Mouse (Mus musculus) A20 (cell line): ENCODE data around the gene Agk.

Experiments used
- DNase-seq: peaks from one replicate; pipeline ENCODE4 v3.0.0-alpha.2; 2011; ENCODE audit warnings: low read depth, low spot score

Agk gene

DNA sequence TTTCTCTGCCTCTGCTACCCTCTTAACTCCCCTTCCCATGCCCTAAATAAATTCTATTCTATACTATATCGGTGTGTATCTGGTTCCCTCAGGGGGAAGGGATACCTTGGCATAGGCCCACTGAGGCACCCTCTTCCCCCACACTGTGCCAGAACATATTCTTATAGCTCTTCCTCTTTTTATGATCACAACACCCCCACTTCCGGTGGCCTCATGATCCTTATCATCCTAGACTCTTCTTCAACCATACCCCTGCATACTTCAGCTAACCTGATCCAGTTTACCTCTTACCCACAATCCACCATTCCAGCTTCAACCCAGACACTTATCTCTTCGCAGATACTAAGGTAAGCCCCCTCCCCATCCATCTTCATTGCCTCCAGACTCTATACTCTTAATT, 86.1 kb downstream of the Agk start:
- DNase-seq = no peak

DNA sequence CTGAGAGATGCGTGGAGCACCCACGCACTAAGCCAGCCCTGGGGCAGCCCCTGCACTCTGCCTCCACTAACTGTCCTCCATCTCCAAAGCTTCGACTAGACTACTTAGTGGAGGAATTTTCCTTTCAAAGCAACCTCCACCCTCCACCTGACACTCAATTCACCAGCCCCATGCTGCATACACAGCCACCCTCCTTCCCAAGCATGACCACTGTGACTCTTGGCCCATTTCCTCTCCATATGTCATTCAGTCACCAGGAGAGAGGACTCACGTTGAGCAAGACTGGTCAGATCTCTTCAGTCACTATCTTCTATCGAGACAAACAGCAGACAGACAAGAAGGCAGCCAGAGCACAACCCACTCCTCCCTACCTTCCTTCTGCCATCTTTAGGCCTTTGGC, 88.1 kb downstream of the Agk start:
- no peak for DNase-seq

DNA sequence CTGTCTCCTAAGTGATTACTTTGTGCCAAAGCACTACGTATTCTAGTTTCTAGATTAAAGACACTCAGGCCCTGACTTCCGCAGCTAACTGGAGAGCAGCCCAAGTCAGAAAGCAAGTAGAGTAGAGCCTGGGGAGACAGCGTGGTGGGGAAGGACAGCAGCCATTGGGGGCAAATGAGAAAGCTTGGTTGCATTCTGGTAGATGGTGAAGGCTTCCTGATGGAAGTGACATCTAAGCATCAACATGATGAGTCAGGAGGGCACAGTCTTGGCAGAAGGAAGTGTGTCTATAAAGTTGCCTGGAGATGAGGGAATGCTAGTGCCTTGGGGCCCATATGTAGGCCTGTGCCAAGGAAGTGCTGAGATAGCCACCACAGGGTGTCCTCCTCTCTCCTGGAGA, 88.6 kb downstream of the Agk start:
- DNase-seq = no peak

DNA sequence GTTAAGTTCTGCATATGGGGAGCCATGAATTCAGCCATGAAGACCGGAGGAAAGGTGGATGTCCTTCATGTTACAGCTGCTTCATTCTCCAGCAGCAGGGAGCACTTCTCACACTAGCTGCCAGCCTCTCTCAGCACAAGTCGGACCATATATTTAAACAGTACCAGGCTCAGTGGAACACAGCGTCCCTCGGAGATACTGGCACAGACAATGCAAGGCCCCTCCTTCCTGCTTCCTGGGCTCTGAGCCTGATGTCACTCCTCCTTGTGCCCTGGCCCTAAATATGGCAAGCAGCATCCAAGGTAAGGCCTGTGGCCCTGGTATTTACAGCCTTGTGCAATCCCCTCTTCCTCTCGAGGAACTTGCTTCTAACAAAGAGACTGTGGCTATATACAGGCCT, 90.8 kb downstream of the Agk start:
- DNase-seq = no peak

DNA sequence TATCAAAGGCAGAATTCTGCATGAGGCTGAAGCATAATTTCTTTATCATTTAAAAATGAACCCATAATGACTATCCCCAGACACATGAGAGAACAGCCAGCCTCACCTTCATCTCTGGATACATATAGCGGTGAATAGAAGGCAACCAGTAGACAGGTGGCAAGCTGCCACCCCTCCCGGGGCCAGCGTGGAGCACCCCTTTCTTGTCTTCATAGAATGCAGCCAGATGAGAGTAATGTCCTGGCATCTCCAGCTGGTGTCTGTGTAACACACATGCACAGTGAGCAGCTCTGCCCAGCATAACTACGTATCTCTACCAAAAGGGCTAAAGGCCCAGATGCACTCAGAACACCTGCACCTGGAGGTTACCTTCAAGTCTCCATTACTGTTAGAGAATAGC, 93.4 kb downstream of the Agk start:
- DNase-seq = no peak

DNA sequence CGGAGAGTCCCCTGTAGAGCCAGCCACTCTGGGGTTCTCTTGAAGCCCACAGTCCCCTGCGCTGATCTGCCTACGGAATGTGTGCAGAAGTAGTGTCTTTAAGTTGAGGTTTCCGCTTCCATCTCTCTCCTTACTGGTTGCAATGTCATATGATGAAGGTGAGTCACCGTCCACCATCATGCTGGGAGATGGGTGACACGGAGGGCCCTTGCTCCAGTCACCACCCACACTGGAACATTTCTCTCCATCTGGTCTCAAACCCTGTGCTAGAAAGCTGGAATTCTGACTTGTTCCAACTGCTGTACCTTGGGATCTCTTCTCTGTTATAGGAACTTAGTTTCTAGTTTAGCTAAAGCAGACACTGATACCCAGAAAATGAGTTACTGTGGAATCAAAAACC, 96.1 kb downstream of the Agk start:
- DNase-seq = no peak

DNA sequence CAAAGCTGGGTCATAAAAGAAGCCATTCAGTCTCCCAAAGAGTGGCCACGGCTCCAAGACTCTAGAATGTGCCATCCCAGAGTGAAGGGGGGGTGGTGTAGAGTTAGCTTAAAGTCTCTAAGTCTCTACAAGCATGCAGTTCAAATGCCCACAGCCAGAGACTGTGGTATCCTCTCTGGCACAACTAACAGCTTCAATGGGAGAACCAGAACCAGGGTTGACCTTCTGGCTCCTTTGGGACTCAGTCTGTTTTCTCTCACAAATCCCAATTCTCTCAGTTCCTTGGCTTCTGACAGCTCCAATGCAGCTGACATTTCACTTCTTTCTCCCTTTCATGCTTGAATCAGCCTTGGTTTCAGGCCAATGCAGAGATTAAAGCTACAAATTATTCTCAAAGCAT, 98.0 kb downstream of the Agk start:
- no peak for DNase-seq

DNA sequence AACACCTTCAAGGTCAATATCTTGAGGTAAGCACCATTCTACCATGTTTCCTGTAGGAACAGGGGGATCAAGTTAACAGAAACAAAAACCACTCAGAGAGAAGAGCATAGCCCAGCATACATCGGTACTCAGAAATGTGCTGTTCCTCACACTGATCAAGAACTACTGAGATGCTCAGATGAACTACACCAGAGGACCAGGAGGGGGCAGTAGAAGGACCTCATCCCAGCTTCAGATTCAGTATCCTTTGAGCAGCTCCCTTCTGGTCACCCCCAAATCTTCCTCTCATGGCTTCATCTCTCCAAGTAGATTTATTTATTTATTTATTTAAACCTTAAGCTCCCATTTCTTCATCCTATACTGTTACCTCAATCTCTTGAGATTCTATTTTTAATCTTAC, 98.8 kb downstream of the Agk start:
- peak; percentile 70 for DNase-seq

DNA sequence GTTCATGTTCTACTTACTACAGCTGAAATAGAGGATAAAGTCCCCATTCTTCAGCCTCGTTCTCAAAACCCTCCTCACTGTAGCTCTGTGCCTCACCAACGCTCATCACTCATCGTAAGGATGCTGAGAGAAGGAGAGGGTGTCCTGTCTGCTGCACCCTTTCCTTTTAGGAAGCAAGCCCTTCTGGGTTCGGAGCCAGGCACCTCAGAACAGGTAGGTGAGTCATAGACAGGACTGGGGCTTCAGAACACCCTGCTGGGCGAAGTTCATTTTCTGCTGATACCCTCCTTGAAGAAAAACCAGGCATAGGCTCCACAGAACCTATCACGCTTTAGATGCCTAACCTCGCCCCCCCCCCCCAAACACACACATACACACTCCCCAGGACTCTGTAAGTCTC, 102.5 kb downstream of the Agk start:
- DNase-seq = no peak

DNA sequence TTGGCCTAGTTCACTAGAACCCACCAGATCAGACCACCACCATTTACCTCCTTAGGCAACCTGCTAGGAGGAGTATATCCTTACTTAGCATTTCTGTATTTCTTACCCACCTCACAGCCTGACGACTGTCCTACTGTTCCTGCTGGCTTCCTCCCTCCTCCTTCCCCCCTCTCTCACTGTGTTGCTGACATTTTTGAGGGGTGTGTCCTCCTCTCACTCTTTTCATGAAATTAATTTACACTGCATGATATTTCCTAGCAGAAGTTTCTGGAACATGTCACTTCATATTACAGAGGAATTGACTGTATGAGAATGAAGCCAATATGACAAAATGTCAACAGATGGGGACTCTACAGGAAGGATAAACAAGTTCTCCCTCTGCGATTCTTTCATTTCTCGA, 103.7 kb downstream of the Agk start:
- DNase-seq = no peak

DNA sequence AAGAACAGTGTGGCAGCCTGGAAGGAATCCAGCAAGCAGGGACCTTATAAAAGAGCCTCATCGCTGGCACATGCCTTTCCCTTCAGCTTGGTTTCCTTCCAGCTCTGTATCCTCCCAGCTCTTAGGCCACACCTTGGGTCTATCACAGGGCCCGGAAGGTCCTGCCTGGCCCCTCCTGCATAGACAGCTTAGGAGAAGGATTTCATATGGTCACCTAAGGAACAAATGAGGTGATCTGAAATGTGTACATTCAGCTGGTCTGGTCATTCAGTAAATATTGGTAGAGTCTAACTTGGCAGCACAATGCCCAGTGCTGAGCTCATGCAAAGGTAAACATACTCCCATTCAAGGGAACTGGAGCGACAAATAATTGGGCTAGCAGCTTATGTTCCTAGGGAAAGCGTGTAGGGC, 104.6 kb downstream of the Agk start:
- DNase-seq = no peak

DNA sequence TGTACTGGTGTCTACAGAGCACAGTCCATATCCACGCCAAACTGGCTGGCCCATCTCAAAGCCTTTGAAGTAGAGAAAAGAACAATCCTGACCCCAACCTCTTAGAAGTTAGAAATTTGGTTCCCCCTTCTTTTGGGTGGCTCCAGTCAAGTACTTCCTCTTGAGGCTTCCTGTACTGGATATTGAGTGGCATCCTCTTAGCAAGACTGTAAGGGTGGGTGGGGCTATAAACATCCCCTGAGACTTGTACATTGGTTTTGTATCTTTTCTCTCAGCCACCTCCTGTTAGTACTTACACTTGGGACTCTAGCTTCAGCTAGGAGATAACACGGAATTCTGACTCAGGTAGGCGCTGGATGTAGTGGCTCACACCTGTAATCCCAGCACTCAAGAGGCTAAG, 105.3 kb downstream of the Agk start:
- DNase-seq = peak; percentile 43

DNA sequence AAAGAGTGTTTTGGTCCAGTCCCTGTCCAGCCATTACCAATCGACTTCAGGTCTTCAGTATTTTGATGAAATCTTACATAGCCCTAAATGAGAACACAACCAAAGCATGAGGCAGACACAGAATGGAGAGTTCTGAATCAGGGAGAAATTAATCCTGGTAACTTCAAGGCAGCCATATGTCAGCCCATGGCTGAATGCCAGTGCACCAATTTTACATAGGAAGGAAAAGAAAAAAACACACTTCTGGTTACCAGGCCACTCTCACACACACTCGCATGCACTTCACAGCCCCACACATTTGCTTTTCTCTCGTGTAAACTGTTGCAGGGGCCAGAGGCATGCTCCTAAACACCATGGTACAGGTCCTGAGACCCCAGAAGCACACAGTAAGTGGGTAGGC, 105.9 kb downstream of the Agk start:
- DNase-seq = no peak

DNA sequence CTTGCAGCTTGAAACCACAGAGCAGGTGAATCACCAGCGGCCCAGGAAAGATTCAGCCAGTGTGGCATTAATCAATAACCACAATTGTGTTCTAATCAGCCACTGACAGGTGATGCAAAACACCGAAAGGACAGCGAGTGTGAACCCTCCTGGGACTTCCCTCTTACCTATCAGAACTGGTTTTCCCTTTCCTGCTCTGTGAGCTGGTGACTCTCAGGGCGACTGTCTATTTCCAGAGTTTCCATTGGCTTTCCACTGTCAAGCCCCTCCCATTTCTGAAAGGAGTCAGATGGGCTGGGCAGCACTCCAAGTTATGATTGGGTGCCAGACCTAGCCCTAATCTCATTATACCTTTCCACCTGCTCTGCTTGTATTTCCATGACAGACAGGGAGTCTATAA, 106.4 kb downstream of the Agk start:
- DNase-seq = peak; percentile 28

DNA sequence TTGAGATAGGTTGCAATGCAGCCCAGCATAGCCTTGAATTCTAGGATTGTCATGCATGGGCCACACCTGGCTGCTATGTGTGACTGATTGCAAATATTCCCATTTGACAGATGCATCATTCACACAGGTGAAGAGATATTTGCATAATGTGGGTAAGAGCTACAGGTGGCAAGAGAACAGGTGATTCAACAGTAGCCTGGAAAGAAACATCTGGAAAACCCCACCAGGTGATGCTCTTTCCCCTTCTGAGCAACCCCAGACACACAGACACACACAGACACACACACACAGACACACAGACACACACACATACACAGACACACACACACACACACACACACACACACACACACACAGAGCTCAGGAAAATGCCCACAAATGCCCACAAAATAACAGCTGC, 106.8 kb downstream of the Agk start:
- peak; percentile 43 for DNase-seq

DNA sequence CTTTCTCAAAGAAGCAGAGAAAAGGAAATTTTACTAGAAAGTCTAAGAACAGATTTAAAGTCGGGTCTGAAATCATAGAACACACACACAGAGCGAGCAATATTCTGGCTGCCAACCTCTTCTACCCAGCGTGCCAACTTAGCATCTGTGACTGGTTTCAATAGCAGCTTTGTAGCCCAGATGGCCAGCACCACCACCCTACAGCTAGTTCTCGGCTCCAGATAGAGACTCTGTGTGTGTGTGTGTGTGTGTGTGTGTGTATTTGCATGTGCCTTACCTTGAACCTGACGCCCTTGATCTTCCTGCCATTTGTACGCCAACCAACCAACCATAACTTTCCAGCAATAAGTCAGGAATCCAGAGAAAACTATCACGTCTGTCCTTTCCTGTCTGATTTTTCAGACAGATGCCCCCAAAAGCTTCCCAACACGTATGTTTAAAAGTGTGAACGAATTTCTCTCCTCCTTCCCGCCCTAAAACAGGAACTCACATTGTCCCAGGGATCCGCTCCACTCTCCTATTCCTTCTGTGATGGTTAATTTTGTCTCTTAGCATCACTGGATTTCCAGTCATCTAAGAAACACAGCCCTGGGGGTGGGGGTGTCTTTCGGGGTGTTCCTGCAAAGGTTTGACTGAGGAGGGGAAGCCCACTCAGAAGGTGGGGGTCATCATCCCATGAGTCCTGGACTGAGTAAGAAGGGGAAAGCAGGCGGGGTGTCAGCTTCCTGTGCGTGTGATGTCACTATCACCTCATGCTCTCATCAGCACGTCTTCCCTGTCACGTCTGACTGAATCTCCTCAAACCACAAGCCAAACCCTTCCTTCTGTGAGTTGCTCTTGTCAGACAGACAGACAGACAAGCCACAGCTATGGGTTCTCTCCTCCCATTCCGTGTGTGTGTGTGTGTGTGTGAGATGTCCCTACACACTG, 107.6 kb downstream of the Agk start:
- peak; percentile 54 for DNase-seq

DNA sequence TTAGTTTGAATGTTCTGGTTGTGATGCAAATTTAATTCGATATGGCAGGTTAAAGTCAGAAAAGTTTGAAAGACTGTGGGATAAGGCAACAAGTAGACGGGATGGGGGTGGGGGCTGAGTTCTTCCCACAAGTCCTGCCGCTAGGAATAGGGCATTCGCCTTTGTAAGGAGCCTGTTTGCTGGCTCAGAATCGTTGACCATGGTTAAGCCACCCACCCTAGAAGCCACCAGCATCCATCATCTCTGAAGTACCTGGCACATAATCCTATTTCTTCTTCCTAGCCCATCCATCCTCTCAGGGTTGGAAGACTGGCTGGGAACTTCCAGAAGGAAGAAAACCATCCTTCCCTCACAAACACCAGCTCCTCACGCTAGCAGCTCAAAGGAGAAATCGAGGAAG, 109.7 kb downstream of the Agk start:
- DNase-seq = no peak

DNA sequence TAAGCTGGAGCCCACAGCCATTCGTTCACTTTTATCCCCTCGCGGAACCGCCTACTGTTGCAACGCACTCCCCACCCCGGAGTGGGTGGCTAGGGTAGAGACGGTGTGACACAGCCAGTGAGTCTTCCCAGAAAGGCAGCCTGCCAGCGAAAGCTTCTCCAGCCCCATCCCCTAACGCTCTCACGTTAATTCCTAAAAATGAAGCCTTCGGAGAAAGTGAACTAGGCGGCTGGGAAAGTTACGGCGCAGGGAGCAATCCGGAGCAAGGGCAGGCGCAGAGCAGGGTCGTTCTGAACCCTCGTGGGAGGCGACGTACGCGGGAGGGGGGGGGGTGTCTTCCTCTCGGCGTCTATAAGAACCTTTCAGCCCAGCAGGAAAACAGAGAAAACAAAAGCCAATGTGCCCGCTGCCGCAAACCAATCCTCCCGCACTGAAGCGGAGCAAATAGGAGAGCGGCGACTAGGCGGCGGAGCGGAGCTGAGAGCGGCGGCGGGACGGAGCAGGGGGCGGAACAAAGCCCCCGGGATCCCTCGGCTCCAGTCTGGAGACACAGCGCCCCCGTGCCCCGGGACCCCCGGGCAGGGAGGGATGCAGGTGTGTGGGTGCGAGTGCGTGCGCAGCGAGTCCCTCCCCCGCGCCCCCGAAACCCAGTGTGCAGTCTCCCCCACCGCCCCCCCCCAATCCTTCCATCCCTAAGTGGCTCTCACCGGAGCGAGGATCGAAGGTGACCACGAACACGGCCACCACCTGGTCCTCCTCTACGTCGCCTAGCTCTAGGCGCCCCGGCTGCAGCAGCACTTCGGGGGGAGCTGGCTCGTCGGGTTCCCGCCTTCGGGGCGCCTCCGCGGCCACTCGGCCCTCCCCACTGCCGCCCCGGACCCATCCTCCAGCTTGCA, 110.4 kb downstream of the Agk start:
- DNase-seq = peak; percentile 51

DNA sequence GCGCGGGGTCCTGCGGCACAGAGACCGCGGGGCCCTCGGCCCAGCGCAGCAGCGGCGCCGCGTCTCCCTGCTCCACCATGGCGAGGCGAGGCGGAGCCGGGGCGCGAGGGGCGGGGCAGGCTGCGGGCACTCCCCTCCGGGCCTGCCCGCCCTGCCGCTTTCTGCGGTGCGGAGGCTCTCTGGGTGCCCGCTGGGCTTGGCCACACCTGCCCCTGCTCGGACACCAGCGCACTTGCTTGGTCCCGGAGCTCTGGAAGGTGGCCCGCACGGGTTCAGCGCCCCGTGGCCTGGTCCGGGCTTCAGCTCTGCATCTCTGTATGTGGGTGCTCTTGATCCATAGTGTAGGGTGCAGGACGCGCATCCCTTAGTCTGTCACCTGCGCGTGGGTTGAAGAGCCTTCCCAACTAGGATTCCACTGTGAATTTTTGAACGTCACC, 111.1 kb downstream of the Agk start, which contains the start of gene E330009J07Rik:
TSS of gene E330009J07Rik (minus strand) at position 89 of the 437 bp plus-strand sequence.
- DNase-seq = peak; percentile 84

DNA sequence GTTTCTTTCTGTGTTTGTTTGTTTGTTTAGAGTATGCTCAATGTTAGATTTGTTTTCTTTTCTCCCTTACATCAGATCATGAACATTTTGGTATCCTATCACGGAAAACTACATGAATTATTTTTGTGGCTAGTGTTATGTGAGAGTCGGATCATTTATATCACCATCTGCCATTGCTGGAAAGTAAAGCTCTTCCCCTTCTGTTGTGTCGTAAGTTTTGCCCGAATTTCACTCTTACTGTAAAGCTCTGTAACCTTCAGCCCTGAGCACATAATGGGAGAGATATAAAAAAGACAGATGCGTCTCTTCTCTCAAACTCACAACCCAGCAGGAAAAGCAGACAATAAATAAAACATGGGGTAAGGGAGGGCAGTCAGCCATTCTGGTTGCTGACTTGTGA, 114.0 kb downstream of the Agk start, which contains the start of gene Wee2:
TSS of gene Wee2 (plus strand) at position 153 of the 400 bp plus-strand sequence.
- no peak for DNase-seq

DNA sequence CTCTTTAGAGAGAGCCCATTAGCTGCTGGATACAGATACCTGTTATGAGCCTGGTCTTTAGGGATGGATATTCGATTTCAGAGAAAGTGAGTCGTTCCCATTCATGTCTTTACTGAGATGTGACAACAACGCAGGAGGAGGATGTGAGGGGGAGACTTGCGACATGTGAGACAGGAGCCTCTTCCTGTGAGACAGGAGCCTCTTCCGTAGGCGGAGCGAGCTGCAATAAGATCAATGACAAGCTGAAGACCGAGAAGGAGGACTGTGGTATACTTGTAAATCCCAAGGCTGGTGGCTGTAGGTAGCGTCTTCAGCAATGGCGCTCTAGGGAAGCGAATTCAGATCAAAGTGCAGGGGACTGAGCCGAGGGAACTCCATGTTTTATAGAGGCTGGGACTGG, 114.8 kb downstream of the Agk start:
- no peak for DNase-seq

DNA sequence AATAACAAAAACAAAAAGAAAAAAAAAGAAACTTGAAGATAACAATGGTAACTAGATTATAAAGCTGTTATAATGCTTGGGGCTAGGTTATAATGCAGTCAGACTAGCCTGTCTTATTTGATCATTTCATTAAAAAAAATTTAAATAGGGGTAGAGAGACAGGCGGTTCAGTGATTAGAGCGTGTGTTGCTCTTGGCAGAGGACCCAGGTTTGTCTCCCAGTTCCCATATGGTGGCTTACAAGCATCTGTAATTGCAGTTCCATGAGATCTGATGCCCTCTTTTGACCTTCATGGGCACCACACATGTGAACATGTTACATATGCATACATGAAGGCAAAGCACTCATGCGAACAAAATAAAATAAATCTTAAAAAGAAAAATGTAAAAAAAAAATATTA, 116.3 kb downstream of the Agk start:
- no peak for DNase-seq
